ENCODE assay signal across 9 mouse cellular contexts in the genomic region with DNA sequence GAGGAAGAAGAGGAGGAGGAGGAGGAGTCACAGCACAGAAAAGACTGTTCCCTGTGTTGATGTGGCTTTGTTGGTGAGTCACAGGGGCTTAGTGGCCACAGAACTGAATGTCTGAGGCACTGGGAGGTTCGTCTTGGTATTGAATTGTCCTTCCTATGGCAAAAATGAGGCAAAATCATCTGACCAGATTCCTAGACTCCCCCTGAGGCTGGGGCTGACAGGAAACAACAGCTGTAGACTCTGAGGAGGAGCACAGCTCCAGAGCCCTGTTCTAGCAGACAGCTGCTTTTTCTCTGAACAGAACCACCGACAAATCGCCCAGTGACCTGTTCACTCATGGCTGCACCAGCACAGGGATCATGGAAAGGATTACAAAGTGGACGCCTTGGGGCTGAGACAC.
A peak's percentile ranks its signal among the peaks of the same experiment; 100 is the strongest.
DNase-seq lines count a peak whose midpoint lies in the region; ATAC-seq lines count a peak whose summit lies in the region.
"Had no signal": no experiment of that assay in that cellular context is flagged by ENCODE, and none has a peak within 500 bp of the region (broad histone marks: within the 10 kb centered on the region; RNA-seq: fewer than 3 reads in every experiment).

No protein-coding gene starts in this region.

- H3K4me1 ChIP-seq in heart, embryonic 12.5 days (replicated peaks): peaks cover 24% of the 10 kb centered on the region
- peaks cover 69% of the 10 kb centered on the region for H3K4me1 ChIP-seq in midbrain, embryonic 10.5 days
- peaks cover 39% of the 10 kb centered on the region for H3K4me1 ChIP-seq in midbrain, embryonic 11.5 days (ENCODE audit: control insufficient read depth, insufficient read depth, low read length)

- WGBS in heart, embryonic 12.5 days: 37% methylated on average over 4 of the region's 4 CpGs
- WGBS in midbrain, embryonic 10.5 days: 38% methylated on average over 4 of the region's 4 CpGs
- WGBS in midbrain, embryonic 11.5 days: 39% methylated on average over 4 of the region's 4 CpGs

- no peak overlapping the region for H3K9ac ChIP-seq in heart, embryonic 12.5 days
- no peak overlapping the region for H3K9ac ChIP-seq in midbrain, embryonic 11.5 days (ENCODE audit: low read length)

- no peak overlapping the region for H3K4me2 ChIP-seq in heart, embryonic 12.5 days
- no peak overlapping the region for H3K4me2 ChIP-seq in midbrain, embryonic 11.5 days

- peak; percentile 31 for DNase-seq in heart, adult 8-10 months (ENCODE audit: low spot score)
- DNase-seq in midbrain, embryonic 10.5 days (ENCODE audit: low spot score): no peak
- no peak for DNase-seq in midbrain, embryonic 11.5 days (ENCODE audit: low spot score, missing footprints)
- peak; percentile 40 for DNase-seq in kidney, postnatal 14 days
- no peak for DNase-seq in urinary bladder, postnatal 14 days (ENCODE audit: low spot score)
- no peak for DNase-seq in embryo, embryonic 10 days (ENCODE audit: low spot score)
- no peak for DNase-seq in left cerebral cortex, postnatal 36 days (ENCODE audit: low spot score in 2 of 2)

- no peaks in the 10 kb centered on the region for H3K36me3 ChIP-seq in heart, embryonic 12.5 days
- no peaks in the 10 kb centered on the region for H3K36me3 ChIP-seq in midbrain, embryonic 10.5 days
- no peaks in the 10 kb centered on the region for H3K36me3 ChIP-seq in midbrain, embryonic 11.5 days (ENCODE audit: control insufficient read depth, insufficient read depth, low read length)

- H3K4me3 ChIP-seq in heart, embryonic 12.5 days: no peak overlapping the region
- no peak overlapping the region for H3K4me3 ChIP-seq in midbrain, embryonic 10.5 days
- H3K4me3 ChIP-seq in midbrain, embryonic 11.5 days (ENCODE audit: low read depth, low read length): no peak overlapping the region

- H3K9me3 ChIP-seq in heart, embryonic 12.5 days (replicated peaks): no peaks in the 10 kb centered on the region
- no peaks in the 10 kb centered on the region for H3K9me3 ChIP-seq in midbrain, embryonic 10.5 days (replicated peaks)
- H3K9me3 ChIP-seq in midbrain, embryonic 11.5 days (ENCODE audit: control insufficient read depth, low read length): no peaks in the 10 kb centered on the region

- intact Hi-C loops in left cerebral cortex, postnatal 36 days (cut with DNase I): loop anchor here (5.0 kb wide), 2 partner anchors 51 to 224 kb away; no protein-coding TSS in a partner anchor

- ATAC-seq in heart, embryonic 12.5 days (ENCODE audit: insufficient number of reproducible peaks, low FRiP score): no peak
- ATAC-seq in midbrain, embryonic 11.5 days (ENCODE audit: low FRiP score): no peak
- ATAC-seq: intestine, postnatal 0 days had no signal

- H3K27me3 ChIP-seq in heart, embryonic 12.5 days (replicated peaks): peaks cover 35% of the 10 kb centered on the region
- H3K27me3 ChIP-seq in midbrain, embryonic 10.5 days (ENCODE audit: low read depth, poor library complexity, severe bottlenecking): no peaks in the 10 kb centered on the region
- no peaks in the 10 kb centered on the region for H3K27me3 ChIP-seq in midbrain, embryonic 11.5 days (ENCODE audit: control insufficient read depth, insufficient read depth, low read length)

- H3K27ac ChIP-seq in heart, embryonic 12.5 days (ENCODE audit: poor library complexity, severe bottlenecking): no peak overlapping the region
- peak overlapping the region; percentile 50 for H3K27ac ChIP-seq in midbrain, embryonic 10.5 days (replicated peaks)
- no peak overlapping the region for H3K27ac ChIP-seq in midbrain, embryonic 11.5 days (ENCODE audit: low read depth, low read length)

Comparison
In these comparisons a context has a peak if more than half of its experiments do, and no peak if none do; other contexts are left out.
1. DNase-seq: peak in heart, adult 8-10 months (single experiment) and kidney, postnatal 14 days (single experiment); none in midbrain, embryonic 10.5 days (single experiment), midbrain, embryonic 11.5 days (single experiment), urinary bladder, postnatal 14 days (single experiment), embryo, embryonic 10 days (single experiment) and left cerebral cortex, postnatal 36 days (0 of 2).